Mouse (Mus musculus) urinary bladder, postnatal 10 days (tissue): ENCODE measurements around the gene Cldn2.
A peak's percentile ranks its signal among the peaks of the same experiment; 100 is the strongest.
"Not testable (repeated sequence)": the region's sequence is repeated elsewhere in the genome, so short reads cannot be mapped to it uniquely, and the experiment has no call there.

Source experiments
- DNase-seq: peaks from one replicate; pipeline ENCODE4 v3.0.0; 2022; ENCODE audit warnings: low spot score

Cldn2 gene

GRCm38 (mm10) chrX:139800406-139800878 is at the start of gene Cldn2:
TSS of gene Cldn2 (plus strand) at chrX:139800828.
- DNase-seq = no peak

GRCm38 (mm10) chrX:139751855-139752254 is 48.8 kb upstream of the Cldn2 start:
- peak; percentile 10 for DNase-seq

GRCm38 (mm10) chrX:139758634-139759033 is 42.0 kb upstream of the Cldn2 start:
- DNase-seq = not testable (repeated sequence)

- no peak for DNase-seq
These were observed 38.1 kb upstream of the Cldn2 start for GRCm38 (mm10) chrX:139762546-139762945.

GRCm38 (mm10) chrX:139769975-139770637 is 30.5 kb upstream of the Cldn2 start:
- DNase-seq = no peak

- DNase-seq = no peak
These were observed 26.1 kb upstream of the Cldn2 start for GRCm38 (mm10) chrX:139774309-139775083.

- DNase-seq = no peak
These were observed 25.5 kb upstream of the Cldn2 start for GRCm38 (mm10) chrX:139775084-139775612.

- DNase-seq = no peak
These were observed 23.3 kb upstream of the Cldn2 start for GRCm38 (mm10) chrX:139777357-139777756.

- DNase-seq = no peak
These were observed 21.7 kb upstream of the Cldn2 start for GRCm38 (mm10) chrX:139778886-139779285.

- no peak for DNase-seq
These were observed 21.2 kb upstream of the Cldn2 start for GRCm38 (mm10) chrX:139779401-139779800.

- no peak for DNase-seq
These were observed 19.6 kb upstream of the Cldn2 start for GRCm38 (mm10) chrX:139780988-139781387.

- no peak for DNase-seq
These were observed 19.1 kb upstream of the Cldn2 start for GRCm38 (mm10) chrX:139781563-139781962.

GRCm38 (mm10) chrX:139782278-139783044 is 18.2 kb upstream of the Cldn2 start, which contains the start of gene Ripply1:
TSS of gene Ripply1 (minus strand) at chrX:139782353.
- DNase-seq = no peak

- no peak for DNase-seq
These were observed 17.6 kb upstream of the Cldn2 start for GRCm38 (mm10) chrX:139783045-139783422.

GRCm38 (mm10) chrX:139785764-139786163 is 14.9 kb upstream of the Cldn2 start:
- DNase-seq = no peak

- DNase-seq = no peak
These were observed 6.4 kb upstream of the Cldn2 start for GRCm38 (mm10) chrX:139794072-139794845.

- no peak for DNase-seq
These were observed 4.6 kb upstream of the Cldn2 start for GRCm38 (mm10) chrX:139796037-139796436.

- DNase-seq = no peak
These were observed 2.8 kb upstream of the Cldn2 start for GRCm38 (mm10) chrX:139797875-139798274.

GRCm38 (mm10) chrX:139799953-139800352 is 675 bp upstream of the Cldn2 start:
- no peak for DNase-seq

GRCm38 (mm10) chrX:139803028-139803427 is 2.4 kb downstream of the Cldn2 start:
- DNase-seq = no peak

GRCm38 (mm10) chrX:139805918-139806317 is 5.3 kb downstream of the Cldn2 start:
- no peak for DNase-seq
